Mouse (Mus musculus): ENCODE data around the gene Inhbb. TPM values are rescaled to one million over a fixed set of nuclear protein-coding genes. Genes with fewer than 3 reads are reported as not detected.

The Inhbb gene
- polyA plus RNA-seq, 1 experiment from 2014 or later, result 2.4 TPM

DNA sequence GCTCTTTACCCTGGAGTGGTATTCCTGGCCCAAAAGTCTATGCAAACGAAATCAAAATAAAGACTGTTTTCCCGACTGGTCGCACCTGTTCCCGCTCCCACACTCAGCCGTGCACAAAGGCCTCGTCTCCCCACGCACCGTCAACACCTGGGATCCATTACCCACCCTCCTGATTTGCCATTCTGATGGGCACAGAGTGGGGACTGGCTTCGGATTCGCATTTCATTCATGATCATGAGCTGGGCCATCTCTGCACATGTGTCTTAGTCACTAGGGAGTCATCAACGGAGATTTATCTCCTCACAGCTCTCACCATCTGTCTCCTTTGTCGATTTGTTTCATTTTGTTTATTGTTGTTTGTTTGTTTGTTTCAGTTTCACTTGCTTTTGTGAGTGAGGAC, 54.5 kb downstream of the Inhbb start:
- Histone ChIP-seq H3K9ac (replicated peaks; ENCODE audit: low read depth, low read length) (no peak overlapping the region), H3K4me2 (ENCODE audit: low read depth, low read length) (no peak overlapping the region), H3K36me3 (ENCODE audit: control insufficient read depth, insufficient read depth, low read length) (no peaks in the 10 kb centered on the region), H3K27me3 (ENCODE audit: control insufficient read depth, insufficient read depth, low read length) (no peaks in the 10 kb centered on the region), H3K4me3 (ENCODE audit: low read depth, low read length) (no peak overlapping the region), H3K27ac (ENCODE audit: low read depth, low read length) (no peak overlapping the region), H3K9me3 (ENCODE audit: control insufficient read depth, low read length) (no peaks in the 10 kb centered on the region), H3K4me1 (ENCODE audit: control insufficient read depth, insufficient read depth, low read length) (no peaks in the 10 kb centered on the region)
- 34% methylated on average over 12 of the region's 12 CpGs for WGBS
- ATAC-seq (ENCODE audit: low read depth), result peak; percentile 79

- H3K4me2 ChIP-seq (ENCODE audit: low read depth, low read length), result no peak overlapping the region
- H3K36me3 ChIP-seq (ENCODE audit: control insufficient read depth, insufficient read depth, low read length), result no peaks in the 10 kb centered on the region
- no peak overlapping the region for H3K4me3 ChIP-seq (ENCODE audit: low read depth, low read length)
- 75% methylated on average over 6 of the region's 6 CpGs for WGBS
- no peaks in the 10 kb centered on the region for H3K27me3 ChIP-seq (ENCODE audit: control insufficient read depth, insufficient read depth, low read length)
- no peak overlapping the region for H3K27ac ChIP-seq (ENCODE audit: low read depth, low read length)
- no peaks in the 10 kb centered on the region for H3K4me1 ChIP-seq (ENCODE audit: control insufficient read depth, insufficient read depth, low read length)
- no peaks in the 10 kb centered on the region for H3K9me3 ChIP-seq (ENCODE audit: control insufficient read depth, low read length)
- ATAC-seq (ENCODE audit: low read depth), result no peak
- H3K9ac ChIP-seq (replicated peaks; ENCODE audit: low read depth, low read length), result no peak overlapping the region
Measured at GRCm38 (mm10) chr1:119366315-119366714, 55.7 kb downstream of the Inhbb start.

Other genes with a start within 250 kb of the Inhbb start
- gene Ralb, start 82.5 kb upstream of the Inhbb start, polyA plus RNA-seq (2014; fragmentation: Nextera tagmentation; extraction: Ambion mirVana), result 35.8 and 58.6 TPM in 2 replicates
- gene Tmem185b, start 103.9 kb upstream of the Inhbb start, polyA plus RNA-seq (2014; fragmentation: Nextera tagmentation; extraction: Ambion mirVana), result 15.2 and 20.7 TPM in 2 replicates
- 20.6 and 22.9 TPM in 2 replicates for gene Epb41l5, start 226.8 kb upstream of the Inhbb start, polyA plus RNA-seq (2014; fragmentation: Nextera tagmentation; extraction: Ambion mirVana)